Mouse (Mus musculus) C2C12 (cell line): ENCODE data around the gene Leng9.

ENCODE experiments used
- CTCF ChIP-seq: IDR thresholded peaks from one replicate; pipeline ENCODE4 v1.5.1; 2011; ENCODE audit not compliant: control insufficient read depth, insufficient read depth, insufficient read length
- USF1 ChIP-seq: IDR thresholded peaks from one replicate; pipeline ENCODE4 v1.6.1; 2011; ENCODE audit warnings: low read depth, mild to moderate bottlenecking, control low read depth, moderate library complexity

GRCm38 (mm10) chr7:4139391-4139790 is 10.8 kb downstream of the Leng9 start:
- TF ChIP-seq USF1 (no peak), CTCF (no peak)
